Mouse (Mus musculus) MEL (cell line): Measurements from ENCODE around the gene Brdt.

ENCODE experiments used
- CTCF ChIP-seq, 3 experiments: IDR thresholded peaks in 2 of 3; conservative IDR thresholded peaks in 1 of 3; 2 replicates each; pipeline ENCODE4 v1.5.1; 2011 to 2012; ENCODE audit warnings: low read length in 3 of 3, low read depth in 2 of 3, mild to moderate bottlenecking in 2 of 3, improper control_type of control experiment in 1 of 3, inconsistent platforms in 1 of 3, mixed read lengths in 1 of 3, moderate library complexity in 1 of 3; ENCODE audit not compliant: control insufficient read depth in 1 of 3, insufficient read depth in 1 of 3, poor library complexity in 1 of 3, severe bottlenecking in 1 of 3
- ELF1 ChIP-seq: IDR thresholded peaks from 2 replicates; pipeline ENCODE4 v1.6.1; 2014; ENCODE audit warnings: low read depth, mild to moderate bottlenecking, inconsistent platforms, low read length, improper control_type of control experiment, moderate library complexity
- MXI1 ChIP-seq: IDR thresholded peaks from 2 replicates; pipeline ENCODE4 v1.6.1; 2011; ENCODE audit warnings: mild to moderate bottlenecking, low read depth, low read length, improper control_type of control experiment
- NELFE ChIP-seq: IDR thresholded peaks from 2 replicates; pipeline ENCODE4 v1.6.1; 2011; ENCODE audit warnings: low read depth, low read length, improper control_type of control experiment
- POLR2A ChIP-seq, 2 experiments: IDR thresholded peaks; 2 replicates each; pipeline ENCODE4 v1.6.1; 2011 to 2012; ENCODE audit warnings: low read length in 2 of 2, mild to moderate bottlenecking in 2 of 2, control low read depth in 1 of 2, improper control_type of control experiment in 1 of 2, low read depth in 1 of 2, moderate library complexity in 1 of 2; ENCODE audit not compliant: control insufficient read depth in 1 of 2, insufficient read depth in 1 of 2, poor library complexity in 1 of 2
- SIN3A ChIP-seq: IDR thresholded peaks from 2 replicates; pipeline ENCODE4 v1.6.1; 2012; ENCODE audit warnings: low read length, improper control_type of control experiment, inconsistent platforms
- UBTF ChIP-seq: IDR thresholded peaks from 2 replicates; pipeline ENCODE4 v1.6.1; 2012; ENCODE audit warnings: low read depth, mild to moderate bottlenecking, inconsistent platforms, low read length, improper control_type of control experiment, moderate library complexity, borderline replicate concordance; ENCODE audit not compliant: insufficient read depth

GRCm38 (mm10) chr5:107371335-107371734 is 40.4 kb downstream of the Brdt start:
- TF ChIP-seq CTCF (IDR thresholded peaks at IDR 0.05 in 2 of 3, conservative IDR thresholded peaks at IDR 0.05 in 1 of 3; ENCODE audit: control insufficient read depth in 1 of 3, insufficient read depth in 1 of 3, low read depth in 2 of 3, low read length in 3 of 3, poor library complexity in 1 of 3, severe bottlenecking in 1 of 3) (no peak), POLR2A (IDR thresholded peaks at IDR 0.05; ENCODE audit: control insufficient read depth in 1 of 2, insufficient read depth in 1 of 2, low read depth in 1 of 2, low read length in 2 of 2, poor library complexity in 1 of 2) (no peak), MXI1 (no peak), SIN3A (no peak), NELFE (no peak), ELF1 (no peak), UBTF (no peak)
